Mouse (Mus musculus): ENCODE results near the gene Ndufa4l2.

Ndufa4l2 gene

DNA sequence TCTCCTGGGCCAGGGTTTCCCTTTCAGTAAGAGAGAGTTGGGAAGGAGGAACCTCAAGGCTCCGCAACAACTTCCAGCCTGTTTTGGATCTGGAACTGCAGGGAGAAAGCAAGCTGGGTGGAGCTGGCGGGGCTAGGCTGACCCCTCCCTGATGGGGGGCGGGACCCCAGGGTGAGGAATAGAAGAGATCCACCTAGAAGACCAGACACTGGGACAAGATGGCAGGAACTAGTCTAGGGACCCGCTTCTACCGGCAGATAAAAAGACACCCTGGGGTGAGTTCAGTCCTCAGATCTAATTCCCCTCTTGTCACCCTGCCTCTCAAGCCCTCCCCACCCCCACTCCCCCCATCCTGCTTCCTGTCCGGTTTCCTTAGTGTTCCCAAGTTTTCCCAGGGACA is at the start of gene Ndufa4l2:
Gene Ndufa4l2, plus strand, starts transcription at position 204 of the 400 bp plus-strand sequence.
- no peak for DNase-seq

GRCm38 (mm10) chr10:127471281-127471988 is 43.3 kb upstream of the Ndufa4l2 start:
- DNase-seq = no peak

GRCm38 (mm10) chr10:127472722-127473121 is 42.0 kb upstream of the Ndufa4l2 start:
- no peak for DNase-seq

- DNase-seq = no peak
These were observed 39.6 kb upstream of the Ndufa4l2 start for GRCm38 (mm10) chr10:127475175-127475574.

DNA sequence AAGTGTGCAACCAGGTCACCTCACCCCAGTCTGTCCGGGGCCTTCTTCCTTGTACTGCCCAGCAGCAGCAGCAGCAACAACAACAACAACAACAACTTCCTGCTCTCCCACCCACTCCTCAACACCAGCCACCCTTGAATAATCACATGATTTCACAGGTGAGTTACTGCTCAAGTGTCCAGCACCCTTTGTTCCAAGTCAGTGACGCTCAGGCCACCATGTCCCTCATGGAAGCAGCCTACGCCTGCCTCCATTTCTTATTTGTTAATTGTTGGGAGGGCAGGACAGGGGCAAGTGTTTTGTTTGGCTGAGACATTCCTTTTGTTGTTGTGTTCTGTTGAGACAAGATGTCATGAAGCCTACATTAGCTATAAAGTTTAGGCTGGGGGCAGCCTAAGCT is 38.2 kb upstream of the Ndufa4l2 start:
- DNase-seq = no peak

GRCm38 (mm10) chr10:127477301-127477700 is 37.5 kb upstream of the Ndufa4l2 start:
- no peak for DNase-seq

DNA sequence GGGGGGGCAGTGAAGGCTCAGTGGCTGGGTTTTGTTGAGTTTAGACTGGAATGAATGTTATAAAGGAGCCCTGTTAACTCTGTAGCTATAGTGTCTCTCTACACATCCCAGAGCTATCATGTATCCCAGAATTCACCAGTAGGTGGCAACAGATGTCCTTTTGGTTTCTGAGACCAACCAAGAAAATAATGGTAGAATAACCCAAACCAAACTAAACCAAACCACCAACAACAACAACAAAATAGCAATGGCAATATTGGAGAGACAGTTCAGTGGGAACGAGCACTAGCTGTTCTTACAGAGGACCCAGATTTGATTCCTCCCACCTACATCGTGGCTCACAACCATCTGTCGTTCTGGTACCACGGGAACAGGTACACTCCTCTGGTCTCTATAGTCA is 35.6 kb upstream of the Ndufa4l2 start:
- no peak for DNase-seq

- no peak for DNase-seq
These were observed 33.6 kb upstream of the Ndufa4l2 start for GRCm38 (mm10) chr10:127480833-127481813.

DNA sequence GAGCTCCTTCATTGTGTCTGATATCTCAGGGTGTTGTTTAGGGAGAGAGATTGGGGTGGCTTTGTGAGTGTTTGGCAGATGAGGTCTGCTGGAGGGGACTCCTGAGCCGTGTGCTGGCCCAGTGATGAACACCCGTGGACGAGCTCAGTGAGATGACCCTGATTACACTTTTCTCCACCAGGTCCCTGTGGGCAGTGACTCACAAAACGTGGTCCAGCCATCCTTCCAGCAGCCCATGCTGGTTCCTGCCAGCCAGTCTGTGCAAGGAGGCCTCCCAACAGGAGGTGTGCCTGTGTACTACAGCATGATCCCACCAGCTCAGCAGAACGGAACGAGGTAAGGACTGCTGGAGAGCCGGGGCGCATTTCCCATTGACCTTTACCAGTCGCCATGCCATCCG is 29.5 kb upstream of the Ndufa4l2 start:
- no peak for DNase-seq

GRCm38 (mm10) chr10:127488856-127489255 is 25.9 kb upstream of the Ndufa4l2 start:
- no peak for DNase-seq

DNA sequence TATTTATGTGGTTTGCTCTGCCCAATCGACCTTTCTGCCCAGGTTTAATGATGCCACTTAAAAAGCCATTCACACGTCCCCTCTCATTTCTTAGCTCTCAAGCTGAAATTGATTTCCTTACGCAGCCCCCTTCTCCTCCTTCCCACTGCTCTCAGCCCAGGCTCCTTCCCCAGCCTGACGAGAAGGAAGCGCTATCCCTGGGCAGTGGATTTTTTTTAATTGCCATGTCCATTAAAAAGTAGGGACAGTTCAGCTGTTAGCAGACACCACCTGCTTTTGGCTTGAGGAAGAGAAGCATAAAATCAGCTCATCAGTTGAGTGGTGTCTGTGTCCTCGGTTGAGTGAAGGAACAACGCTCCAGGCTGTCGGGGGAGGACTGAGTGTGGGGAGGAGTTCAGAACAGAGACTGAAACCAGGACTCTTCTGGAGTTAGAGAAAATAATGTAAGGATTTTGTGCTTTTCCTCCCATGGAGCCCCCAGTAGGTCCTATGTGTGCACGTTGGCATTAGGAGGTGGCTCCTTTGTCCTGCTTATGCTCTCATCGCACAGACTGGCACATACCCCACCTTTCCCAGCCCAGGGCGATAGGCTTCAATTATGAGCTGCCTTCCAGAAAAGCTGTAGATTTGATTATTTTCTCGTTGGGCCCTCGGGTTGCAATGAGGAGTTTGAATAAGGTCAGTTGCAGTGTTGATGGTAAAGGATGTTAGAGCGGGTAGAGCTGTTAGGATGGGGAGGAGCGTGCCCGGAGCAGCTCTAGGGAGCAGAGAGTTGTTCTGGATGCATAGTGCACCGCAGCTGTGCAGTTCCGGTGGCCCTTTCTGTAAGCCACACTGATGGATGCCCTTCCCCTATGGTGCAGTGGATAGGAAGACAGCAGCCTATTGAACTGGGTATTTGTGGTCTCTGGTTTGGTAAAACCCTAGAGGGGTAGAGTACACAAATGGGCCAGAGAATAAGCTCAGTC is 24.3 kb upstream of the Ndufa4l2 start:
- DNase-seq = no peak

- DNase-seq = no peak
These were observed 23.6 kb upstream of the Ndufa4l2 start for GRCm38 (mm10) chr10:127491128-127491512.

DNA sequence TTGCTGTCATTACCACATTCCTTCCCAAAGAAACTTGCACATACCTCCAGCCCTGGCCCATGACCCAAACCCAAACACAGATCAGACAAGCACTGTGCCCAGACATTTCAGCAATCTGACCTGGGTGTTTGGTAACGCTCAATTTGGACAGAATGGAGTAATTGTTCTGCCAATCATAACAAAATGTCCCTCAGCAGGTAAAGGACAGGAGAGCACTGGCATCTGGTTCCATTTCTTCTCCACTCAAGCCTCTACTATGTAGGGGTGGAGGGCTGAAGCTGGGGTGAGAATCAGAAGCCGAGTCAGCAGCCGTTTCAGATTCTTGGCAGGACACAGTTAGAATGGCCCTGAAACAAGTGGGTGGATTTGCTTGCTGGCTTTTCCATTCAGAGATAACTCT is 22.6 kb upstream of the Ndufa4l2 start:
- no peak for DNase-seq

DNA sequence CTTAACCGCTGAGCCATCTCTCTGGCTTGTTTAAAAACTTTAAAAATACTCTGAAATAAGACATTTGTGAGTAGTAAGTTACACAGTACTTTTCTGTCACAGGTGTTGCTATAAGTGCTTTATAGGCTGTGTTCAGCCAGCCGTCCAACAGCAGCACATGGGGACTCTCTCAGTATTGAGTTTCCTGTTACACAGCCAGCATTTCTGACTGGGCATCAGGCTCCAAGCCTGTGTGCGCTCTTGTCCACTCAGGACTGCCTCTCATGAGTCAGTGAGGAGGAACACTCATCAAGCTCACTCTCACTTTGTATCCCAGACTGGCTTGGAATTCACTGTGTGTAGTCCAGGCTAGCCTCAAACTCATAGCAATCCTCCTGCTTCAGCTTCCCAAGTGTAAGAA is 18.6 kb upstream of the Ndufa4l2 start:
- no peak for DNase-seq

DNA sequence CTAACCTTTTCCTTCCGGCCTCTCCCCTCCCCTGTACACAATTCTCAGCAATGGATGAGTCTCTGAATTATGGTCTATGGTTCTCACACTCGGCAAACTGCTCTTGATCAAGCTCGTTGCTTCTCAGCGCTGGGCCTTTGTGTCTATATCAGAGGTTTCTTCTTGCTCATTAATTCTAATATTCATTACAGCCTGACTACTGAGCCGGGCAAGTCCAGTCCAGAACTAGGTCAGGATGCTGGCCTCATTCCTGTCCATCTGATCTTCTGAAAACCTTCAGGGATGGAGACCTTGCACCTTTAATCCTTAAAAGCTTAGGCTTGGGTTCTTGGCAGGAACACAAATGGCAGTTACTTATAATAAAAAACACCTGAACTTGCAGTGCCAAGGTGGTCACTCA is 15.3 kb upstream of the Ndufa4l2 start:
- no peak for DNase-seq

GRCm38 (mm10) chr10:127500042-127500441 is 14.7 kb upstream of the Ndufa4l2 start:
- DNase-seq = no peak

GRCm38 (mm10) chr10:127500894-127501893 is 13.6 kb upstream of the Ndufa4l2 start, which contains the start of gene Stac3:
Stac3 (plus strand) TSS chr10:127501686.
- DNase-seq = no peak

DNA sequence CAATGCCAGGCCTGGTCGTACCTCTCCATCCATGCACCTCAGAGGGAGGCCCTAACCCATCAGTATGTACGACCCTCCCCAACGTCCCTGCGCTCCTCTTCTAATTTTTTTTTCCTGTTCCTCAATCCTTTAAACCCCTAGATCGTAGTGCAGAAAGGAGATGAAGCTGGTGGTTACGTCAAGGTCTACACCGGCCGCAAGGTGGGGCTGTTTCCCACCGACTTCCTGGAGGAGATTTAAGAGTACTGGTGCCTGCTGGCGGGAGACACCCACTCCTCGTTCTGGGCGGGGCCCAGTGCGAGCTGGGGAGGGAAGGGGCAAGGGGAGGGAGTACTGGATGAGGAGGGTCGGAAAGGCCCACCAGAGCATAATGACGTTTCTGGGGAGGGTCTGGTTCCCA is 6.5 kb upstream of the Ndufa4l2 start:
- peak; percentile 84 for DNase-seq

- peak; percentile 95 for DNase-seq
These were observed 5.5 kb upstream of the Ndufa4l2 start for GRCm38 (mm10) chr10:127509051-127509836.

Measured in right cerebral cortex, postnatal 4 days (tissue).